Mouse (Mus musculus): ENCODE measurements at regions not wholly inside any gene's neighbourhood (a gene's known extent, or its start where the extent isn't known, plus 50 kb on each side); places are given as distances from the start of the nearest gene placed in this dataset.

DNA sequence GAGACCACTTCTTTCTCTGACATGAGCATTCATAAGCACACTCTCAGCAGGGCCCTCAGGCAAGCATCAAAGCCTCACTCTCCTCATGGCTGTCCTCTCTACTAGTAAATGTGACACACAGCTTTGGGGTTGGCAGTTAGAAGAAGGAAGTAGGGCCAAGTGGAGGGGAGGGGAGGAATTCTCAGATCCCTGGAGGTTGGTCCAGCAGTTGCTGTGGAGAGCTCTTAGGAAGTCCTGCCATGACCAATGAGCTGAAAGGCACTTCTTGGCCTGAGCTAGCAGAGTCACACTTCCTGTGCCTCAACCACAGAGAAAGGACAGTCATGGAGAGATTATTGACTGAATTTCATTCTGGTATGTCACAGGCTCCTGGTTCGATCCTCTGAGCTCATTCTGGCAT is 398.8 kb downstream of the Tns1 start:
- DNase-seq, result no peak

DNA sequence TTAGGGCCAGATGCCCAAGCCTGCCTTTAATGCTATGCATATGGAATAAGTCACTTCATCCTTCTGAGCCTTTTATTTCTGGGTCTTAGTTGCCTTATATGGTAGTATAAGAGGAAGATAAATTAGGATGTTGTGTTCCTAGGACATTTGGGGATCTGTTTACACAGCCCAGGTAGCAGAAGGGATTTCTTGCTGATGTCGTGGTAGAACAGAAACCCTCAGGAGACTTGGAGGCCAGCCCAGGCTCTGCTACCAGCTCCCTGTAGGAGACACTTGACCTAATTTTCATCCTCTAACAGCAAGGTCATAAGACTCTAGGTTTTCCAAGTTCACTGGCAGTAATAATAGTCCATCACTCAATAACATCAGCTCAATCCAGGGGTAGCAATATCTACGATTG is 399.7 kb downstream of the Tns1 start:
- no peak for DNase-seq

DNA sequence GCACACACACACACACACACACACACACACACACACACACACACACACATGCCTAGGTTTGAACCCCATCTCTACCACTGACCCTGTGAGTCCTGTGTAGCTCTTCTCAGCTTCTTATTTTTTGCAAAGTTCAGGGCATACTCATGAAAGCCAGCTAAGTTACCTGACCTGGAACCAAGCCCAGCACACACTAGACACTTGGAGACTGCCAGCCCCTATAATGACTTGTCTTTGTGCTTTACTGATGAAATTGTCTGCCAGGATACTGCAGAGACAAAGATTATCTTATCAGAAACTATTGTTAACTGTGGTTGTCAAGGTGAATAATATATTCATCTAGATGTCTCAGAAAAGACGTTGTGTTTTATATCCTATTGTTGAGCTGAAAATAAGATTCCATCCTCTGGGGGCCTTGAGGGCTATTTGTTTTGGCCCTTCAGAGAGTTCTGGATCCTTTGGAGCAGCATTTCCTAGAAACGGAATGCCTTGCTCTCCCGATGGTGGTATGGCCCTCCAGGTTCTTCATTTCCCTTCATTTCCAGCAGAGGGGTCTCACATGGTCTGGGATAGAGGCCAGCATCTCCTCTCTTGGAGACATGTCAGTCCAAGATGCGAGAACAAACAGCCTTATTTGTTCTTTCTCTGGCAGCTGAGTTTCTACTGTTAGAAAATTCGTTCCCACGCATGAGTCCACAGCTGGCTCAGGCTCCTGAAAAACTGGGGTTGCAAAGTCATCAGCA is 402.6 kb downstream of the Tns1 start:
- no peak for DNase-seq

DNA sequence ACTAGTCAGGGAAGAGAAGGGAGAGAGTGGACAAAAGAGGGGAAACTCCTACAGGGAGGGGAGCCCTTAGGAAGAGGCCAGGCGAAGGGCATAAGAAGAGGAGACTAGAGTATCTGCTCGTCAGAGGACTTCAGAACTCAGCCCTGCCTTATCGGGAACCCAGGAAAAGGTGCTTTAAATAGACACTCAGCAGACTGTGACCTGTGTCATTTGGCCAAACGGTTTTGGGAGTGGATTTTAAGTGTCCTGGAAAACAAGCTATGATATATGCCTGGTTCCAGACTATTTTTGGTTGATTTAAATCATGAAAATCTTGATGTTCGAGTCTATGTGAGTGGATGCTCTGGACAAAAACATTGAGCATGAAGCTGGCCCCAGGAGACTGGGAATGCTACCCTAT is 405.8 kb downstream of the Tns1 start:
- DNase-seq, result no peak

DNA sequence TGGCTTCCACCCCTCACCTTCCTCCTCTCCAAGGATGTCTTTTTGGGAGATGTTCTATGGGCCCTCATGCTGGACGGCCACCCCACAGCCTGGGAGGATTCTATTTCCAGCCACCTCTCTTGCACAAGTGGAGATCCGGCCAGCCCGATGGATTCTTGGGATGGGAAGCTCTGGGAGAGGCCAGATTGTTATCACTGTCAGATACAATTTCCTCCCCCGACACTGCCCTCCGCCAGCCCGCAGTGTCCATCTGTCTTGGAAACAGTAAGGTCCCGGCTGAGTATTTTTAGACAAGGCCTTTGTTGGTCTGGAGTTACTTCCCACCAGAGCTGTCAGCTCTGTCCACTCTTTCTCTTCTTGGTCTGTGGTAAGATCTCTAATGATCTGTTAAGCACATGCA is 406.8 kb downstream of the Tns1 start:
- no peak for DNase-seq

DNA sequence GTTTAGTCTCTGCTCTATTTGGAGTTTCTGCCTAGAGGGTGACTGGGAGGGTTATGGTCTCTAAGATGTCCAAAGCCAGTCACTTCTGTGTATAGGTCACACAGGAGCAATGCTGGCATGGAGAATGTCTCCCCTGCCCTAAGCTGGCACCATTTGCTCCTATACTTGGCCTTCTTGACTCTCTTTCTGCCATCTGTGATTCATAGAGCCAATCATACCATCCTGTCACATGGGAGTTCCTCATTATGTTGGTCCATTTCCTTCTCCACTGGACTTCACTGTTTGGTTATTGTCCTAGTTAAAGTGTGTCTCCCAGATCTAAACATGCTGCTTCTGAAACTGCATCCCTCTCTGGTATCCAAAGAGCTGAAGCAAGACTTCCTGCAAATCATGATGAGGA is 407.3 kb downstream of the Tns1 start:
- no peak for DNase-seq

DNA sequence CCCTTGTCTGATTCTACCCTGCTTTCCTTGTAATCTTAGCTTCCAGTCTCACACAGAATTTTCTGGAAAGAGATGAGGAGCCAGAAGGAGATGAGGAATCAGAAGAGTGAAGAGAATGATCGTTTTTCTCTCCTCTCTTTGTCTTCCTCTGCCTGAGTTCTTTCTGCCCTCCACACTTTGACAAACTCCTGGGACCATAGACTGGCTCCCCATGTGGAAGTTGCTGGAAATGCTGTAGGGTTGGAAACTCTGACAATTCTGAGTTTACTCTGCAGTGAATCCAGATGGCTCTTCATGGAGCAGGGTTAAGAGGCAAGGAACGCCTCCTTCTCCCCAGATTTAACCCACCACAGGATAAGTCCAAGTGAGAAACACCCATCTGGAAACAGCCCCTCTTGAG is 408.7 kb downstream of the Tns1 start:
- no peak for DNase-seq

DNA sequence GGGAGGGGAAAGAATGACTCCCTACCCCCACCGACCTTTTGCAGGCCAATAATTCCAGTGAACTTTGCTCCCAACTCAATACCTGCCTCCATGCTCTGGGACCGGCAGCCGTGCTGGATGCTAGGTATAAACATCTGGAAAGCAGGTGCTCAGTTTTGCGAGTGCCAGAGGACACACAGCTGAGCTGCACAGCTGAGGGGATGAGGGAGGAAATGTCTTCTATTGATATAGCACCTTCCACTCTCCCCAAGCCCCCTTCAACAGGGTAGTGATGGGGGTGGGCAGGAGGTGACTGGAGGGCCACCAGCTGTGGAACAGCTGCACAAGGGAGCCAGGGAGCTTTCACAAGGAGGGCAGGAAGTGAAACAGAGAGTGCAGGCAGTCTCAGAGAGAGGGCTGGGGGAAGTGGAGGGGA is 421.8 kb downstream of the Tns1 start:
- no peak for DNase-seq

DNA sequence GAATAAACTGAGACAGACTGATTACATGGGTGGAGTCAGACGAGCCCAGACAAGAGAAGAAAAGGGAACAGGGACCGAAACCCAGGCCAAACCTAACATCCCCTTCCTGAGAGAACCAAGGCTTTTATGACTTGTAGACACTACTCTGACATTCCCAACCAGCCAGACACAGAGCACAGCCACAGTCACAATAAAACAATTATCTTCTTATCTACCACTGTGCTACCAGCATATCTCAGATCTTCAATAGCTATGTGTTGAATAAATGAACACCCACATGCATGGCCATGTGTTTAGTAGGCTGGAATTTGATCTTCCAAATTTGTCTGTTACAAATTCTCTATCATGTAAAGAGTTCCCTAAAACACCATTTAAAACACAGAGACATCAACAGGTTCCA is 430.7 kb downstream of the Tns1 start:
- DNase-seq, result no peak

DNA sequence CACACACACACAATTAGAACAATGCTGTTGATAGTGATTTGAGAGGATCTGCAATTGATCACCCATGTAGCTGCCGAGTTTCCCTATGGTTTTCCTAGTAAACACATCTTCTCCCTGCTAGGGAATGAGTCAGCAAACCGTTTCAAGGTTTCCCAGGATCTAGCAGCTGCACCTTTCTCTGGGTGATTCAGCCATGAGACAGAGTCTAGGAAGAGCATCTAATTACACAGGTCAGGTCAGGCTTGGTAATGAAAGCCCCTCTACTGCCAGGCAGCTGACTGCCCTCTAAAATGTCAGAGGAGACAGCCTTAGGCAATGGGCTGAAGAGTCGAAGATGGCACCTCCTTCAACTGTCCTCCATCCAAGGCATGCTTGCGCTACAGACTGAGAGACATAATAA is 438.5 kb downstream of the Tns1 start:
- no peak for DNase-seq

DNA sequence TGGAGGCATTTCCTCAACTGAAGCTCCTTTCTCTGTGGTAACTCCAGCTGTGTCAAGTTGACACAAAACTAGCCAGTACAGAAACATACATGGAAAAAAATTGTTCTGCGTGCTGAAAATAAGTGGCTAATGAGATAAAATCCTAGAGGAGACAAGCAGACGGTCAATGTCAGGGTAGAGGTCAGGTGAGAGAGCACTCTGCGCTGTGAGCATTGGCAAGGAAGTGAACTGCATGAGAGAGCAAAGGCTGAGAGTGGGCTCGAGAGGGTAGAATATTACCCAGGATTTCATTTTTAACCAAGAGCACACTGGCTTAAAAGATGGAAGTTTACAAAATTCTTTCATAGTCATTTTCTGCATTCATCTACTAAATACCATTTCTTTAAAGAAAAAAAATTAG is 439.2 kb downstream of the Tns1 start:
- DNase-seq, result no peak

DNA sequence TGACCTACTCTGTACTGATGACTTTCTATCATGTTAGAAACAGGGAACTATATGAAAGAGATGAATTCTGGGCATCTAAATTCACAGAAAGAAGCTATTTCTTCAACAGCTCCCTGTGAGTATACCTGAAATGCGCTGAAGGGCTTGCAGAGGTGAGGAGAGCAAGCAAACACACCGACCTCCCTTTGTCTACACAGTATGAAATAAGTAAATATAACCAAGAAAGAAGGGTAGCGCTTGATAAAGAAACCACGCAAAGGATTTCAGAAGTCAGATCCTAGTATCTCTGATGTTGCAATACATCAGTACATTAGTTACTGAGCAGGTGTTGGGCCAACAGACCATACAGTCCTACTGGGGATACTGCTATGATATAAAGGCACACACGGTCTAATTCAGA is 440.1 kb downstream of the Tns1 start:
- no peak for DNase-seq

DNA sequence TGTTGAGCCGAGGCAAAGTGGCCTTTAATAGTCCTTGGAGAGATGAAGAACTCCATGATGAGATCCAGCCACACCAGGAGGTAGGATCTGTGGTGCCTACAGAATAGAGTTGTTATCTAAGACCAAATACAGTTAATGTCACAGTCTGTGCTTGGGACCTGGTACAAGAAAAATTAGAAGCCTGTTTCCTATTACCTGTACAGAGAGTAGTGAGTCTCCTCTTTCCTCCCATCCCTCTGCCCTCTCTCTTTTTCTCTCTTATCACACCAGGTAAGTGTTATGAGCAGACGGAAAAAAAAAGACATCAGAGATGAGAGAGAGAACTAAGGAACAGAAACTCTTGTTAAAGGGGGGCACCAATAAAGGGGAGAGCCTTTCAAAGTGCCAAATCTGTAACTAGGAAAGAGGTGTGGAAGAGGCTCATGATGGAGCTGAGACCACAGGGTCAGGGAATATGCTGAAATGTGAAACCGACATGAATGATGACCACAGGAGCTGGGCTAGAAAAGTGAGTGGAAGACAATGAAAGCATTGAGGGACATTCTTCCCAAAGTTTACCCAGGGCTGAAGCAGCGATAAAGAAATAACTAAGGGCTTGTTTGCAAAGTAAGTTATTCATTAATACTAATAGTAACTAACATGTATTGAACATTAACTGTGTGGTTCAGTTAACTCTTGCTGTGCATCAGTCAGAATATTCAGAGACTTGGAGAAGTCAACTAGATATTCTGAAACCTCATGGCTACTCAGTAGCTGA is 440.9 kb downstream of the Tns1 start:
- no peak for DNase-seq

DNA sequence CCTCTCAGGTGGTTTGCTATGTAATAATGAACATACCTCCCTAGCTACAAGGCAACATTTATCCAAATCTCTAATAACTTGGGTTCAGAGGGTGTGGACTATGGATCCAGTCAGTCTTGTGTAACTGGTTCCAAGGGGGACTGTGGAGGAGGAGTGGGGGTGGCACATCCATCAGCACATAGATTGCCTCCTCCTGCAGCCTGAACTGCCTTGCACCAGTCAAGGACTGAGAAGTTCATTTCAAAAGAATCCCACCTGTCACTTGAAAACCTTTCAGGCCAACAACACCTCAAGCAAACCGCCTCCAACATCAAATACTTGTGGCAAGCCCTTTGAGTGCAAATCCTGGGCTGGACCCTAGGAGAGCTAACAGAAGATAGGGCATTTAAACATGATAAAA is 442.6 kb downstream of the Tns1 start:
- DNase-seq, result no peak

DNA sequence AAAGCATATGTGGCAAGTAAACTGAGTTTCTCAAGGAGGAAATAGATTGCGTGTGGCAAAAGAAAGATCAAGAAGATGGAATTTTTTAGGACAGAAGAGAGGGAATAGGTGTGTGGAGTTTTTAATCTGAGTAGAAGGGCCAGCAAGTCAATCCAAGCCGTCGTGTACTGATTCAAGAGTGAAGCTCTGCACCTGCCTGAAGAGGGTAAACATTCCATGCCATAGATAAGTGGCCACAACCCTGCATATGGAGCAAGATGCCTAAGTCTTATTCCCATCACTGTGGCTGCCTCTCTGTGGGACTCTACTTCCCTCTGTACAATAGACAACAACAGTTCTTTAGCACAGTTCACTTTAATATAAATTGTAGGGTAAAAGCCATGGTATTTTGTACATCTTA is 443.4 kb downstream of the Tns1 start:
- no peak for DNase-seq

DNA sequence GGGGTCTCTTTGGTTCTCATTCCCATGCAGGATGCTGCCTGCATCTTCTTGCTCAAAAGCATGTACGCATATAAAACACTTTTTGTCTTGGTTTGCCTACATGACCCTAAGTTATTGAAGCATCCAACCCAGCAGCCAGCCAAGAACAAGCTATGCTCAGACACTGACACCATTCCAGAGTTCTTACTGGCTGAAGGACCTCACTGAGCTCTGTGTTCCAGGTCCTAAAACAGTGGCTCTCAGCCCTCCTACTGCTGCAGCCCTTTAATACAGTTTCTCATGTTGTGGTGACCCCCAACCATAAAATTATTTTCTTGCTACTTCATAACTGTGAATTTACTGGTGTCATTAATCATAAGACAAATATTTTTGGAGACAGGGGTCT is 450.4 kb downstream of the Tns1 start:
- no peak for DNase-seq

DNA sequence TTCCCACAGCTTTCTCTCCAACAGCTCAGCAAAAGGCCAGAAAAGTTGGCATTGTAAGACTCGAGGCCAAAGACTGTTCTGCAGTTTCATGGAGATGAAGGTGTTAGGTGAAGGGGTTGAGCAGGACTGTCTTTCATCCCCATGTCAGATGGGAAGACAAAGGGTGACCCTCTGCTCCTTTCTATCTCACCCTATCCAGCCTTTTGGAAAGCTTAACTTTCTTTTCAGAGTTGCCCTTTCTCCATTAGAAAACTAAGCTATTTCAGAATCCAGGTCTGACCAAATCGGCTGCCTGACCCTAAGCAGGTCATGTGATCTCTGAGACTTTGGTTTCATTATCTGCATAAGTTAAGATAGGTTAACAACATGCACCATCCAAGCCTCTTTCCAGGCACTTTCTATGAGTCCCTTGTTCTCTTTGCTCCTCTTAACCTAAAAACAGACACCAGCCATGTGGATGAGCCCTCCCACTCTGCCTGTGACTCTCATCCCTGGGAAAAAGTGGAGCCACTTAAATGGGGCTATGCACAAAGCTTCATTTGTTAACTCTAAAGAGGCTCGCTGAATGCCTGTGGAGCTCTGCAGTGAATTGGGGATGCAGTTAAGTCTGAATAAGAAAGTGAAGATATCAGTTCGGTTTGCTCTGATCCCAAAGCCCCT is 450.9 kb downstream of the Tns1 start:
- no peak for DNase-seq

DNA sequence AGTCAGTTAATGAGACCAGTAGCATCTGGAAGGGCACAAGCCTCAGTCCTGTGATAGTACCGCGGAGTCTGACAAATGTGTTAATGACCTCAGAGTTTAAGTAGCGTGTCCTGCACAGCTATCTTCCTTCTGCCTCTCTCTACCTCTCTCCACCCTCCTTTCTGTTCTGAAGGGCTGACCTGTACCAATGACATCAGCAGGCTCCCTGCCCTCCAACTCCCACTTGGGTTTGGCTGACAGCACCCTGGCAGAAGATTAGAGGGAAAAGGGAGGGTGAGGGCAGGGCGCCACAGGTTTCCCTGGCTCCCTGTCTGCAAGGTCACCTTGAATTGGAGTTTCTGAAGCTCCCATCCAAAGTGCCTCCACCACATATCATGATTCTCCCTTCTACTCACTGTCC is 452.0 kb downstream of the Tns1 start:
- no peak for DNase-seq

DNA sequence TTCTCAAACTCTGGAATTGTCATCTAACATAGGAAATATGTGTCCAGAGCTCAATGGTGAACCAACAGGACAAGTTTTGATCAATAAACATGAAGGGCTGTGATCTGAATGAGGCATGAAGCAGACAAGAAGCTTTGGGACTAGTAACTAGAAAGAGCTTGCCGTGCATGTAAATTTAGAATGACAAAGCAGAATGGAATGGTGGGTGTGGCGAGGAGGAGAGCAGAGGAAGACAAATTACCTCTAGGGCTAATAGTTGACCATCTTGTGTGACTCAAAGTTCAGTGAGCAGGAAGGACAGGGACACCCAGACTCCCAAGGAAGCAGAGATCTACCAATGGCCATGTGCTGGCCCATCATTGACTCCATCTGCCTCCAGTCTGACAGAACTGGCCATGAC is 455.6 kb downstream of the Tns1 start:
- no peak for DNase-seq

DNA sequence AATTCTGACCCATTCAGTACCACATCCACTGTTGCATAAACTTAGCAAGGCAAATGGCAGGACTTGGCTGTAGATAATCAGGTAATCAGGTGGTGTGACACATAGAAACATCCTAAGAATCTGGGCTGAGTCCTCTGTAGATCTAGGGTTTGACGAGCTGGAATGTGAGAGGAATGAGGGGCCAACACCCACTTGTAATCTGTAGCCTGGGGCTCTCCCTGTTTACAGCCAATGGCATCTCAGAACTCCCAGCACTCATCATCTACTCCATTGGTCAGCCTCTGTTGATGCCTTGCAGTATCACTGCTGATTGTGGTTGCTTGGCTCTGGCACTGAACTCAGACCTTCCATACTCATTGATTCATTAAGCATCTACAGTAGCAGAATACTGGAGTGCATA is 460.7 kb downstream of the Tns1 start:
- no peak for DNase-seq

DNA sequence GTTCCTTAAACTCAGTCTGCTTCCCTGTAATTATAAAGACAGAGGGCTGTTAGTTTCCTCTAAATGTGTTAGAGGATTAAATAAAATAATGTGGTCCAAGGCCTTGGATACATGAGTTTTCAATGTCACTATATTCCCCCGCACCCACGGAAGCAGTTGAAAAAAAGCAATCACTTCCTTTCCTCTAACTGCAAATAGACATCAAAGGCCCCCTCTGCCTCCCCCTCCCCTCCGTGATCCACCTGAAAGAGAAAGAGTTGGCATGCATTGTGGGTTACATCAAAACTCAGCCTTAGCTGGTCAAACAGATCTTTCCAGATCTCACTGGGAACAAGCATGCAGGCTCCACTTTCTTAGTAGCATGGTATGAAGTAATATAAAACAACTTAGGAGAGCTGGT is 479.2 kb downstream of the Tns1 start:
- no peak for DNase-seq

DNA sequence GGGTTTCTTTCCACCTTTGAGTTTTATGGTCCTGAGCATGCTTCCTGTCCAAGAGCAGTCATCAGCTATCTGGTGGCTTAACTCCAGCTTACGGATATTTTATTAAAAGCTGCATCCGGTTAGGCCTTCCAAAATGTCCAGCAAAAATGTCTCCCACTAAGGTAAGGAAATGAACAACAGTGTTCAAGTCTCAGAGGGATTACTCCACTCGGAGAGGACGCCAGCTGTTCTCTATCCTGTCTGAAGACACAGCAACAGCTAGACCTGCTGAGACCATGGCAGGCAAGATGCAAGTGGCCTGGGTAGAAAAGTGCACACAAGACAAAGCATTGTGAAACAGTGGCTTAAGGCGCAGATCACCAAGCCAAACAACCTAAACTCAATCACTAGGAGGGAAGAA is 479.9 kb downstream of the Tns1 start:
- no peak for DNase-seq

DNA sequence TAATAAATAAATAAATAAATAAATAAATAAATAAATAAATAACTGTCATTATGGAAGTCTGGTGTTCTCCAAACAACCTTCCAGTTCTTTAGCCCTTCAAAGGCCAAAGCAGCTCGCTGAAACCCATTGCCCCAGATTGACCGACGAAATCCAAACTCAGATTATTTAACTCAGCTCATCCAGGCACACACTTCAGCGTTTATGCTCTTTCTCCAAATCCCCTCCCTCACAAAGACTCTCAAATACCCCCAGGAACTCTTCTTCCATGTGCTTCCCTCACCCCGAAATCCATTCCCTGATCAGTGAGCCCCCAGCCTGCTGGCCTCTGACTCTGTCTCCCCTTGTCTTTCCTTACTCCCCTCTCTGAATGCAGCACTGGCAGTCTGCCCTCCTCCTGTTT is 480.8 kb downstream of the Tns1 start:
- DNase-seq, result no peak

DNA sequence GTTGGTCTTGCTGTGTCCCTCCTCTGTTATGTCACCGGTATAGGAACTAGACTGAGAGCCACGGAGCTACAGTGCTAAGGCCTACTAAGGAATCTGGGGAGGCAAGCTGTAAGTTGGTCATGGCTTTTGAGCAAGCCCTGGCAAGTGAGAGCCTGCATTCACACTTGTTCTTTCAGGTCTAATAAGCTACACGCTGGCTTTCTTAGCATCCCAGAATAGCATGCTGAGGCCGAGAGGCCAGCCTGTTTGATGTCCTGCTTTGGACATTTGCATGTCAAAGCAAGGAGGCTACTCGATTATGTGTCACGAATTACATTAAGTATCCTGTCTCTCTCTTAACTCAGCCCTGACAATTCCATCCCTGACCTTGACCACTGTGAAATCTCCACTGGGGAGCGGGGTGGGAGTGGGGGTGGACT is 481.5 kb downstream of the Tns1 start:
- DNase-seq, result no peak
